In genomic region chr16:17247727-17248126, GRCm38 (mm10) we compare ENCODE assay signal across 11 mouse cellular contexts. TPM values are rescaled to one million over a fixed set of nuclear protein-coding genes. Genes with fewer than 3 reads are reported as not detected.
A peak's percentile ranks its signal among the peaks of the same experiment; 100 is the strongest.
DNase-seq lines count a peak whose midpoint lies in the region; ATAC-seq lines count a peak whose summit lies in the region.
"Had no signal": no experiment of that assay in that cellular context is flagged by ENCODE, and none has a peak within 500 bp of the region (broad histone marks: within the 10 kb centered on the region; RNA-seq: fewer than 3 reads in every experiment).

No protein-coding gene starts in this region.

- no peak overlapping the region for H3K4me2 ChIP-seq in kidney, embryonic 15.5 days
- no peak overlapping the region for H3K4me2 ChIP-seq in heart, embryonic 12.5 days
- H3K4me2 ChIP-seq in stomach, embryonic 14.5 days (replicated peaks; ENCODE audit: low read depth, low read length), result no peak overlapping the region
- H3K4me2 ChIP-seq: embryonic facial prominence, embryonic 12.5 days; midbrain, embryonic 12.5 days; neural tube, embryonic 15.5 days had no signal

- ATAC-seq in kidney, embryonic 15.5 days (replicated peaks; ENCODE audit: low FRiP score), result no peak
- no peak for ATAC-seq in heart, embryonic 12.5 days (ENCODE audit: insufficient number of reproducible peaks, low FRiP score)
- 0 out of 2 replicates have a peak, but pooled peaks have one; percentile 29 for ATAC-seq in stomach, embryonic 14.5 days (ENCODE audit: insufficient number of reproducible peaks, insufficient read depth, low FRiP score, low read depth)

- H3K27ac ChIP-seq in kidney, embryonic 15.5 days, result no peak overlapping the region
- H3K27ac ChIP-seq in heart, embryonic 12.5 days (ENCODE audit: poor library complexity, severe bottlenecking), result peak overlapping the region; percentile 59
- H3K27ac ChIP-seq in stomach, embryonic 14.5 days (ENCODE audit: low read length), result no peak overlapping the region
- H3K27ac ChIP-seq: embryonic facial prominence, embryonic 12.5 days; midbrain, embryonic 12.5 days; neural tube, embryonic 15.5 days had no signal

- H3K4me3 ChIP-seq in kidney, embryonic 15.5 days (replicated peaks), result no peak overlapping the region
- H3K4me3 ChIP-seq in heart, embryonic 12.5 days, result no peak overlapping the region
- no peak overlapping the region for H3K4me3 ChIP-seq in stomach, embryonic 14.5 days (ENCODE audit: low read depth, low read length)
- H3K4me3 ChIP-seq: embryonic facial prominence, embryonic 12.5 days; midbrain, embryonic 12.5 days; neural tube, embryonic 15.5 days had no signal

- H3K9me3 ChIP-seq in kidney, embryonic 15.5 days (replicated peaks), result no peaks in the 10 kb centered on the region
- no peaks in the 10 kb centered on the region for H3K9me3 ChIP-seq in heart, embryonic 12.5 days (replicated peaks)
- H3K9me3 ChIP-seq in stomach, embryonic 14.5 days (ENCODE audit: control insufficient read depth, low read depth, low read length), result no peaks in the 10 kb centered on the region
- H3K9me3 ChIP-seq: embryonic facial prominence, embryonic 12.5 days; midbrain, embryonic 12.5 days; neural tube, embryonic 15.5 days had no signal

- no peaks in the 10 kb centered on the region for H3K27me3 ChIP-seq in kidney, embryonic 15.5 days
- no peaks in the 10 kb centered on the region for H3K27me3 ChIP-seq in heart, embryonic 12.5 days (replicated peaks)
- no peaks in the 10 kb centered on the region for H3K27me3 ChIP-seq in stomach, embryonic 14.5 days (ENCODE audit: control insufficient read depth, insufficient read depth, low read length)
- H3K27me3 ChIP-seq: embryonic facial prominence, embryonic 12.5 days; midbrain, embryonic 12.5 days; neural tube, embryonic 15.5 days had no signal

- H3K36me3 ChIP-seq in kidney, embryonic 15.5 days, result no peaks in the 10 kb centered on the region
- H3K36me3 ChIP-seq in heart, embryonic 12.5 days, result no peaks in the 10 kb centered on the region
- H3K36me3 ChIP-seq in stomach, embryonic 14.5 days (ENCODE audit: control insufficient read depth, insufficient read depth, low read length), result no peaks in the 10 kb centered on the region
- H3K36me3 ChIP-seq: embryonic facial prominence, embryonic 12.5 days; midbrain, embryonic 12.5 days; neural tube, embryonic 15.5 days had no signal

- no peak overlapping the region for H3K9ac ChIP-seq in kidney, embryonic 15.5 days
- H3K9ac ChIP-seq in heart, embryonic 12.5 days, result no peak overlapping the region
- H3K9ac ChIP-seq in stomach, embryonic 14.5 days (replicated peaks; ENCODE audit: low read depth, low read length), result no peak overlapping the region
- H3K9ac ChIP-seq: embryonic facial prominence, embryonic 12.5 days; midbrain, embryonic 12.5 days; neural tube, embryonic 15.5 days had no signal

- DNase-seq in kidney, adult 18-20 months, result peak; percentile 76
- peak; percentile 82 for DNase-seq in kidney, postnatal 14 days
- DNase-seq in thymus, postnatal 4 days, result no peak
- no peak for DNase-seq in gastrocnemius, postnatal 25 days
- DNase-seq: thymus, postnatal 14 days had no signal

- H3K4me1 ChIP-seq in kidney, embryonic 15.5 days, result peaks cover 52% of the 10 kb centered on the region
- H3K4me1 ChIP-seq in heart, embryonic 12.5 days (replicated peaks), result peaks cover 72% of the 10 kb centered on the region
- peaks cover 14% of the 10 kb centered on the region; the same call in 1 of the 2 replicates for H3K4me1 ChIP-seq in stomach, embryonic 14.5 days (ENCODE audit: control insufficient read depth, insufficient read depth, low read length)

- 74% methylated on average over 4 of the region's 4 CpGs for WGBS in kidney, embryonic 15.5 days
- WGBS in heart, embryonic 12.5 days, result 44% methylated on average over 4 of the region's 4 CpGs
- 66% methylated on average over 4 of the region's 4 CpGs for WGBS in stomach, embryonic 14.5 days

RNA-seq across cellular contexts. Expression of gene Hic2, which starts 14.4 kb away (rescaled TPM):
- 4.6 and 4.8 TPM in 2 replicates for polyA plus RNA-seq in kidney, embryonic 15.5 days (2015; fragmentation: Nextera tagmentation; extraction: Ambion mirVana)
- 6.5 and 7.0 TPM in 2 replicates for polyA plus RNA-seq in heart, embryonic 12.5 days (2016; fragmentation: Nextera tagmentation; extraction: Ambion mirVana)
- polyA plus RNA-seq in stomach, embryonic 14.5 days (2014; fragmentation: Nextera tagmentation; extraction: Ambion mirVana), result 4.8 and 5.2 TPM in 2 replicates
- under 1 TPM; 0.83 to 0.97 TPM for total RNA-seq in gastrocnemius, postnatal 25 days (2021)

RNA-seq across cellular contexts. Expression of gene Tmem191c, which starts 28.1 kb away (rescaled TPM):
- polyA plus RNA-seq in kidney, embryonic 15.5 days (2015; fragmentation: Nextera tagmentation; extraction: Ambion mirVana), result 13.3 and 17.7 TPM in 2 replicates
- polyA plus RNA-seq in heart, embryonic 12.5 days (2016; fragmentation: Nextera tagmentation; extraction: Ambion mirVana), result 8.3 and 9.0 TPM in 2 replicates
- polyA plus RNA-seq in stomach, embryonic 14.5 days (2014; fragmentation: Nextera tagmentation; extraction: Ambion mirVana), result 11.7 and 11.8 TPM in 2 replicates
- 1 to 10 TPM; 1.3 to 1.7 TPM for total RNA-seq in gastrocnemius, postnatal 25 days (2021)

RNA-seq across cellular contexts. Expression of gene Rimbp3, which starts 39.3 kb away (rescaled TPM):
- 0.44 and 0.73 TPM in 2 replicates for polyA plus RNA-seq in kidney, embryonic 15.5 days (2015; fragmentation: Nextera tagmentation; extraction: Ambion mirVana)
- polyA plus RNA-seq in heart, embryonic 12.5 days (2016; fragmentation: Nextera tagmentation; extraction: Ambion mirVana), result 0.24 and 0.26 TPM in 2 replicates
- 0.65 and 0.69 TPM in 2 replicates for polyA plus RNA-seq in stomach, embryonic 14.5 days (2014; fragmentation: Nextera tagmentation; extraction: Ambion mirVana)
- not detected for total RNA-seq in gastrocnemius, postnatal 25 days (2021)

RNA-seq across cellular contexts. Expression of gene Ube2l3, which starts 45.3 kb away (rescaled TPM):
- polyA plus RNA-seq in kidney, embryonic 15.5 days (2015; fragmentation: Nextera tagmentation; extraction: Ambion mirVana), result 360 and 379 TPM in 2 replicates
- polyA plus RNA-seq in heart, embryonic 12.5 days (2016; fragmentation: Nextera tagmentation; extraction: Ambion mirVana), result 310 and 321 TPM in 2 replicates
- 325 and 353 TPM in 2 replicates for polyA plus RNA-seq in stomach, embryonic 14.5 days (2014; fragmentation: Nextera tagmentation; extraction: Ambion mirVana)
- 100 to 1,000 TPM; 129 to 132 TPM for total RNA-seq in gastrocnemius, postnatal 25 days (2021)

Comparison
In these comparisons a context has a peak if more than half of its experiments do, and no peak if none do; other contexts are left out.
1. DNase-seq: peak in kidney, adult 18-20 months (single experiment) and kidney, postnatal 14 days (single experiment); none in thymus, postnatal 4 days (single experiment) and gastrocnemius, postnatal 25 days (single experiment).